ENCODE assay signal across 8 mouse cellular contexts in the genomic region with DNA sequence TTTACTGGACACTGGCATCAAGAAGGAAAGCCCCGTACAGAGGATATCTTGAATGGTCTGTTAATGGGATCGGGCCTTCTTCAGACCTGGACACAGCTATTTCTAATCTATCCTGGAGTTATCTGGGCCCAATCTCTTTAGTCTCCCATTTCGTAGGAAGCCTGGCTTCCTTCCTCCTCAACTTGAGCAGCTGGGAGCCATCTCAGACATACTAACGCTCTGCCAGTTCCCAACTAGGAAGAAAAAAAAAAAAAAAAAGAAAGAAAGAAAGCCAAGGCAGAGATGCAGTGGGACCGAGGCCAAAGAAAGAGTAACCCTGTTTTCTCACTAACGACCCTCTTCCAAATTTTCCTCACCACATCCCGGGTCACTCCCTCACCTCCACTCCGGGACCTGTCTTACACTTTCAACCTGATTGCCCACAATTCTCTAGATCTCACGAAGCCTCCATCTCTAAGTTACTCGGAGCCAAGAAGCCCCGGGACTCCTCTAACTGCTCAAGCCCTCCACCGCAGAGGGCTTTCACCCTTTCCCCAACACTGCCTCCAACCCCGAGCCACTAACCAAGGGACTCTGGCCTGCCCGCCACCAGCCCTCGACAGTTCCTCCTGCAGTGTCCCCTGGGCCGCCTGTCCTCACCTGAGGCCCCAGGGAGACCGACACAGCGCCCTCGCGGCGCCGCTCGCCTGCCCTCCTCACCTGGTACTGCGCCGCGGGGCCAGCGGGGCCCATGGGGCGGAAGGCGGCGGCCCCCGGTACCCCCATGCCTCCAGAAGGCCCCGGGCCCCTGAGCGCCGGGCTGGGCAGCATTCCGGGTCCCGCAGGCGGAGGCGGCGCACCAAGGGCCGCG. TPM values are rescaled to one million over a fixed set of nuclear protein-coding genes. Genes with fewer than 3 reads are reported as not detected.
A peak's percentile ranks its signal among the peaks of the same experiment; 100 is the strongest.
DNase-seq lines count a peak whose midpoint lies in the region; ATAC-seq and TF ChIP-seq lines count a peak whose summit lies in the region.

No protein-coding gene starts in this region.

- H3K4me2 ChIP-seq in forebrain, embryonic 12.5 days: peak overlapping the region; percentile 77
- peak overlapping the region; percentile 92 for H3K4me2 ChIP-seq in intestine, embryonic 15.5 days (replicated peaks)

- ATAC-seq in forebrain, embryonic 12.5 days (ENCODE audit: low FRiP score): no peak; the same call in 1 of the 2 replicates
- ATAC-seq in intestine, embryonic 15.5 days: peak; percentile 51

- H3K36me3 ChIP-seq in forebrain, embryonic 12.5 days (replicated peaks): peaks cover 6% of the 10 kb centered on the region
- no peaks in the 10 kb centered on the region for H3K36me3 ChIP-seq in intestine, embryonic 15.5 days

- DNase-seq in gastrocnemius, adult 18-20 months (ENCODE audit: low spot score): peak; percentile 43
- no peak for DNase-seq in gastrocnemius, adult 8-10 months (ENCODE audit: low spot score in 2 of 2)
- DNase-seq in adipocyte (ENCODE audit: low spot score): peak; percentile 45
- DNase-seq in lung, adult 2 months: peak; percentile 32
- DNase-seq in ovary, adult 18-20 months (ENCODE audit: low spot score): no peak

- no peaks in the 10 kb centered on the region for H3K27me3 ChIP-seq in forebrain, embryonic 12.5 days
- no peaks in the 10 kb centered on the region for H3K27me3 ChIP-seq in intestine, embryonic 15.5 days (replicated peaks)

- 2% methylated on average over 41 of the region's 41 CpGs for WGBS in forebrain, embryonic 12.5 days
- under 1% methylated on average over 38 of the region's 41 CpGs for WGBS in intestine, embryonic 15.5 days
- 2% methylated on average over 41 of the region's 41 CpGs for WGBS in lung, adult 2 months
- WGBS in olfactory bulb, adult 2 months: under 1% methylated on average over 41 of the region's 41 CpGs

- H3K9me3 ChIP-seq in forebrain, embryonic 12.5 days: no peaks in the 10 kb centered on the region
- H3K9me3 ChIP-seq in intestine, embryonic 15.5 days: no peaks in the 10 kb centered on the region

- peak overlapping the region; percentile 92 for H3K9ac ChIP-seq in forebrain, embryonic 12.5 days
- H3K9ac ChIP-seq in intestine, embryonic 15.5 days: peak overlapping the region; percentile 100

- no peak for TF ChIP-seq POLR2A in lung, adult 2 months (IDR thresholded peaks at IDR 0.05; ENCODE audit: borderline replicate concordance, extremely low read depth, low read depth, low read length)
- TF ChIP-seq POLR2A in olfactory bulb, adult 2 months (IDR thresholded peaks at IDR 0.05; ENCODE audit: insufficient read depth, low read depth, low read length): no peak

- H3K4me1 ChIP-seq in forebrain, embryonic 12.5 days: peaks cover 43% of the 10 kb centered on the region
- H3K4me1 ChIP-seq in intestine, embryonic 15.5 days (replicated peaks): peaks cover 54% of the 10 kb centered on the region
- H3K4me1 ChIP-seq in lung, adult 2 months (ENCODE audit: control insufficient read depth, insufficient read depth, low read length): peaks cover 40% of the 10 kb centered on the region
- peaks cover 32% of the 10 kb centered on the region for H3K4me1 ChIP-seq in olfactory bulb, adult 2 months (ENCODE audit: control insufficient read depth, insufficient read depth, low read length)

- peak overlapping the region; percentile 88 for H3K27ac ChIP-seq in forebrain, embryonic 12.5 days
- peak overlapping the region; percentile 98 for H3K27ac ChIP-seq in intestine, embryonic 15.5 days
- peak overlapping the region; percentile 45; the same call in 1 of the 2 replicates for H3K27ac ChIP-seq in olfactory bulb, adult 2 months (ENCODE audit: insufficient read depth, low read depth, low read length)

- no peak for TF ChIP-seq CTCF in lung, adult 2 months (IDR thresholded peaks at IDR 0.05; ENCODE audit: insufficient read depth, low read length)
- TF ChIP-seq CTCF in olfactory bulb, adult 2 months (IDR thresholded peaks at IDR 0.05; ENCODE audit: insufficient read depth, low read depth, low read length): no peak

- H3K4me3 ChIP-seq in forebrain, embryonic 12.5 days (replicated peaks): peak overlapping the region; percentile 76
- peak overlapping the region; percentile 100 for H3K4me3 ChIP-seq in intestine, embryonic 15.5 days (replicated peaks)
- peak overlapping the region; percentile 85 for H3K4me3 ChIP-seq in lung, adult 2 months (replicated peaks; ENCODE audit: extremely low read depth, low read depth, low read length)
- H3K4me3 ChIP-seq in olfactory bulb, adult 2 months (ENCODE audit: insufficient read depth, low read depth, low read length): peak overlapping the region; percentile 77

RNA-seq across cellular contexts. Expression of a gene that starts 0.8 kb away (rescaled TPM):
- total RNA-seq in gastrocnemius, adult 18-20 months (2021): 10 to 100 TPM in 1 of 2 experiments, 1 to 10 TPM in 1; 7.8 to 12.0 TPM
- 10 to 100 TPM in 2 of 4 experiments, 1 to 10 TPM in 2; 8.3 to 11.5 (median 10.0) TPM for total RNA-seq in gastrocnemius, adult 8-10 months (2022)
- polyA plus RNA-seq in forebrain, embryonic 12.5 days (2016; fragmentation: Nextera tagmentation; extraction: Ambion mirVana): 26.1 and 26.5 TPM in 2 replicates
- 60.6 and 61.5 TPM in 2 replicates for polyA plus RNA-seq in intestine, embryonic 15.5 days (2015; fragmentation: Nextera tagmentation; extraction: Ambion mirVana)
- polyA plus RNA-seq in lung, adult 2 months (2012; rRNA removed): 107 and 125 TPM in 2 replicates
- not detected in 2 replicates for polyA plus RNA-seq in olfactory bulb, adult 2 months (2012; ENCODE audit: insufficient read depth, insufficient read length, low replicate concordance, missing spikeins)

RNA-seq across cellular contexts. Expression of a gene that starts 4.5 kb away (rescaled TPM):
- total RNA-seq in gastrocnemius, adult 18-20 months (2021): under 1 TPM; 0.07 to 0.11 TPM
- total RNA-seq in gastrocnemius, adult 8-10 months (2022): under 1 TPM in 3 of 4 experiments, not detected in 1; 0.07 to 0.13 (median 0.12) TPM
- 0.33 and 0.34 TPM in 2 replicates for polyA plus RNA-seq in forebrain, embryonic 12.5 days (2016; fragmentation: Nextera tagmentation; extraction: Ambion mirVana)
- 0.31 and 0.33 TPM in 2 replicates for polyA plus RNA-seq in intestine, embryonic 15.5 days (2015; fragmentation: Nextera tagmentation; extraction: Ambion mirVana)
- polyA plus RNA-seq in lung, adult 2 months (2012; rRNA removed): 0.05 and 0.06 TPM in 2 replicates
- not detected in 2 replicates for polyA plus RNA-seq in olfactory bulb, adult 2 months (2012; ENCODE audit: insufficient read depth, insufficient read length, low replicate concordance, missing spikeins)

RNA-seq across cellular contexts. Expression of a gene that starts 16.1 kb away (rescaled TPM):
- total RNA-seq in gastrocnemius, adult 18-20 months (2021): 100 to 1,000 TPM; 124 to 135 TPM
- 100 to 1,000 TPM; 125 to 150 (median 137) TPM for total RNA-seq in gastrocnemius, adult 8-10 months (2022)
- polyA plus RNA-seq in forebrain, embryonic 12.5 days (2016; fragmentation: Nextera tagmentation; extraction: Ambion mirVana): 334 and 335 TPM in 2 replicates
- 247 and 259 TPM in 2 replicates for polyA plus RNA-seq in intestine, embryonic 15.5 days (2015; fragmentation: Nextera tagmentation; extraction: Ambion mirVana)
- 28.4 and 50.0 TPM in 2 replicates for polyA plus RNA-seq in lung, adult 2 months (2012; rRNA removed)
- polyA plus RNA-seq in olfactory bulb, adult 2 months (2012; ENCODE audit: insufficient read depth, insufficient read length, low replicate concordance, missing spikeins): not detected in 2 replicates

RNA-seq across cellular contexts. Expression of a gene that starts 16.1 kb away (rescaled TPM):
- 10 to 100 TPM; 20.7 to 20.9 TPM for total RNA-seq in gastrocnemius, adult 18-20 months (2021)
- total RNA-seq in gastrocnemius, adult 8-10 months (2022): 10 to 100 TPM; 18.0 to 28.8 (median 21.3) TPM
- polyA plus RNA-seq in forebrain, embryonic 12.5 days (2016; fragmentation: Nextera tagmentation; extraction: Ambion mirVana): 63.0 and 69.1 TPM in 2 replicates
- 52.5 and 56.3 TPM in 2 replicates for polyA plus RNA-seq in intestine, embryonic 15.5 days (2015; fragmentation: Nextera tagmentation; extraction: Ambion mirVana)
- polyA plus RNA-seq in lung, adult 2 months (2012; rRNA removed): 7.0 and 10.0 TPM in 2 replicates
- polyA plus RNA-seq in olfactory bulb, adult 2 months (2012; ENCODE audit: insufficient read depth, insufficient read length, low replicate concordance, missing spikeins): not detected in 2 replicates

RNA-seq across cellular contexts. Expression of a gene that starts 29.6 kb away (rescaled TPM):
- total RNA-seq in gastrocnemius, adult 18-20 months (2021): not detected
- not detected for total RNA-seq in gastrocnemius, adult 8-10 months (2022)
- not detected in 2 replicates for polyA plus RNA-seq in forebrain, embryonic 12.5 days (2016; fragmentation: Nextera tagmentation; extraction: Ambion mirVana)
- polyA plus RNA-seq in intestine, embryonic 15.5 days (2015; fragmentation: Nextera tagmentation; extraction: Ambion mirVana): not detected in 2 replicates
- 0.19 and 0.28 TPM in 2 replicates for polyA plus RNA-seq in lung, adult 2 months (2012; rRNA removed)
- polyA plus RNA-seq in olfactory bulb, adult 2 months (2012; ENCODE audit: insufficient read depth, insufficient read length, low replicate concordance, missing spikeins): not detected in 2 replicates

Comparison
In these comparisons a context has a peak if more than half of its experiments do, and no peak if none do; other contexts are left out.
1. DNase-seq: peak in gastrocnemius, adult 18-20 months (single experiment), adipocyte (single experiment) and lung, adult 2 months (single experiment); none in gastrocnemius, adult 8-10 months (0 of 2) and ovary, adult 18-20 months (single experiment).
2. H3K27ac ChIP-seq: peak in every context shown above with its lines; median percentile 98 in intestine, embryonic 15.5 days; 88 in forebrain, embryonic 12.5 days; 45 in olfactory bulb, adult 2 months.
3. Peak in every context shown above with its lines, with median percentiles within 50 percentile points of each other: H3K4me3 ChIP-seq.